23 mouse cellular contexts compared by ENCODE assay signal in the genomic region with DNA sequence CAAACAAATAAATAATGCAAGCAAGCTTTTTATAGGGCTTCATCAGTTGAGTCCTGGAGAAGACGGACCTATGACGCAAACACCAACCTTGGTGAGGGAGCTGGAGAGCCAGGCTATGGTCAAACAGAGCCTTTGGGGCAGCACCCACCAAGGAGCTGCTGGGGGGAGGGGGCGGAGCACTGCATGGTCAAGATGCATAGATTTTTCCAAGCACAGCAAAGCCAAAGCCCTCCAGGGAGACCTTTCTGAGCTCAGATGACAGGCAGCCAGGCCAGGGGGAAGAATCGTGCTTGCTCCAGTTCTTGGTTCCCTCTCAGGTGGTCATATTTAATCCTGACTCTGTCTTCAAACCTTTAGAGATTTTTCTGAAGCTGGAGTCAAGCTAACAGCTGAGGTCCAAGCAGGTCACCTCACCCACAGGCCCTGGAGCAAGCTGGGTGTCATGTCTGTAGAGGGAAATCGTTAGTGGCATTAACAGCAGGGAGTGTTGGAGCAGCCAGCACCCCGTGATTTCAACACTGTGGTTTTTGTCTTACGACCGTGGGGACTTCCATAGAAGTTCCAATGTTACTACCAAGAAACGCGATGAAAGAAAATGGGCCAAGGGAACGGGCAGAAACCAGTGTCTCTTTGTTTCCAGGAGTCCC.
"Had no signal": no experiment of that assay in that cellular context is flagged by ENCODE, and none has a peak within 500 bp of the region (broad histone marks: within the 10 kb centered on the region; RNA-seq: fewer than 3 reads in every experiment).

No protein-coding gene starts in this region.

- H3K36me3 ChIP-seq: kidney, embryonic 15.5 days; limb, embryonic 12.5 days; limb, embryonic 15.5 days; liver, embryonic 12.5 days; liver, embryonic 15.5 days; lung, embryonic 15.5 days; midbrain, embryonic 13.5 days; neural tube, embryonic 13.5 days had no signal

- H3K4me1 ChIP-seq: kidney, embryonic 15.5 days; limb, embryonic 12.5 days; liver, embryonic 12.5 days; liver, embryonic 15.5 days; lung, embryonic 15.5 days; midbrain, embryonic 13.5 days; neural tube, embryonic 13.5 days had no signal

- H3K9me3 ChIP-seq: kidney, embryonic 15.5 days; limb, embryonic 15.5 days; liver, embryonic 12.5 days; liver, embryonic 15.5 days; lung, embryonic 15.5 days had no signal

- H3K9ac ChIP-seq: kidney, embryonic 15.5 days; limb, embryonic 12.5 days; limb, embryonic 15.5 days; liver, embryonic 12.5 days; liver, embryonic 15.5 days; lung, embryonic 15.5 days; midbrain, embryonic 13.5 days; neural tube, embryonic 13.5 days had no signal

- DNase-seq: kidney, adult 2 months; kidney, postnatal 10 days; kidney, postnatal 4 days; left cerebral cortex, postnatal 4 days; lung, adult 18-20 months; lung, postnatal 14 days; lung, postnatal 4 days; right cerebral cortex, adult 18-20 months; right cerebral cortex, postnatal 14 days; right cerebral cortex, postnatal 4 days; thymus, adult 2 months; thymus, postnatal 14 days; thymus, postnatal 4 days had no signal

- H3K27me3 ChIP-seq: kidney, embryonic 15.5 days; limb, embryonic 15.5 days; liver, embryonic 15.5 days; lung, embryonic 15.5 days; midbrain, embryonic 13.5 days had no signal

- ATAC-seq: liver, embryonic 12.5 days; midbrain, embryonic 13.5 days had no signal

- H3K4me3 ChIP-seq: kidney, embryonic 15.5 days; limb, embryonic 12.5 days; limb, embryonic 15.5 days; liver, embryonic 12.5 days; liver, embryonic 15.5 days; lung, embryonic 15.5 days; midbrain, embryonic 13.5 days; myocyte; neural tube, embryonic 13.5 days had no signal

- H3K4me2 ChIP-seq: kidney, embryonic 15.5 days; limb, embryonic 12.5 days; limb, embryonic 15.5 days; liver, embryonic 12.5 days; liver, embryonic 15.5 days; lung, embryonic 15.5 days; midbrain, embryonic 13.5 days; neural tube, embryonic 13.5 days had no signal

- H3K27ac ChIP-seq: kidney, embryonic 15.5 days; limb, embryonic 12.5 days; limb, embryonic 15.5 days; liver, embryonic 12.5 days; liver, embryonic 15.5 days; lung, embryonic 15.5 days; midbrain, embryonic 13.5 days; neural tube, embryonic 13.5 days; stomach, postnatal 0 days had no signal
